Mouse (Mus musculus): ENCODE data around the gene Zfp366.

The Zfp366 gene

DNA sequence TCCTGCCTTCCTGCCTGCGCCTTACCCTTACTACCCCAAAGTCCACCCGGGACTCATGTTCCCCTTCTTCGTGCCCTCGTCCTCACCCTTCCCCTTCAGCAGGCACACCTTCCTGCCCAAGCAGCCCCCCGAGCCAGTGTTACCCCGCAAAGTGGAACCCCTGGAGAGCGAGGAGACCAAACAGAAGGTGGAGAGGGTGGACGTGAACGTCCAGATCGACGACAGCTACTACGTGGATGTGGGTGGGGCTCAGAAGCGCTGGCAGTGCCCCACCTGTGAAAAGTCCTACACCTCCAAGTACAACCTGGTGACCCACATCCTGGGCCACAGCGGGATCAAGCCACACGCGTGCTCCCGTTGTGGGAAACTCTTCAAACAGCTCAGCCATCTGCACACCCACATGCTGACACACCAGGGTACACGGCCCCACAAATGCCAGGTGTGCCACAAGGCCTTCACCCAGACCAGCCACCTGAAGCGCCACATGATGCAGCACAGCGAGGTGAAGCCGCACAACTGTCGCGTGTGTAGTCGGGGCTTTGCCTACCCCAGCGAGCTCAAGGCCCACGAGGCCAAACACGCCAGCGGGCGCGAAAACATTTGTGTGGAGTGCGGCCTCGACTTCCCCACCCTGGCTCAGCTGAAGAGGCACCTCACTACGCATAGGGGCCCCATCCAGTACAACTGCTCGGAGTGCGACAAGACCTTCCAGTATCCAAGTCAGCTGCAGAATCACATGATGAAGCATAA is 44.4 kb downstream of the Zfp366 start:
- DNase-seq, result no peak

DNA sequence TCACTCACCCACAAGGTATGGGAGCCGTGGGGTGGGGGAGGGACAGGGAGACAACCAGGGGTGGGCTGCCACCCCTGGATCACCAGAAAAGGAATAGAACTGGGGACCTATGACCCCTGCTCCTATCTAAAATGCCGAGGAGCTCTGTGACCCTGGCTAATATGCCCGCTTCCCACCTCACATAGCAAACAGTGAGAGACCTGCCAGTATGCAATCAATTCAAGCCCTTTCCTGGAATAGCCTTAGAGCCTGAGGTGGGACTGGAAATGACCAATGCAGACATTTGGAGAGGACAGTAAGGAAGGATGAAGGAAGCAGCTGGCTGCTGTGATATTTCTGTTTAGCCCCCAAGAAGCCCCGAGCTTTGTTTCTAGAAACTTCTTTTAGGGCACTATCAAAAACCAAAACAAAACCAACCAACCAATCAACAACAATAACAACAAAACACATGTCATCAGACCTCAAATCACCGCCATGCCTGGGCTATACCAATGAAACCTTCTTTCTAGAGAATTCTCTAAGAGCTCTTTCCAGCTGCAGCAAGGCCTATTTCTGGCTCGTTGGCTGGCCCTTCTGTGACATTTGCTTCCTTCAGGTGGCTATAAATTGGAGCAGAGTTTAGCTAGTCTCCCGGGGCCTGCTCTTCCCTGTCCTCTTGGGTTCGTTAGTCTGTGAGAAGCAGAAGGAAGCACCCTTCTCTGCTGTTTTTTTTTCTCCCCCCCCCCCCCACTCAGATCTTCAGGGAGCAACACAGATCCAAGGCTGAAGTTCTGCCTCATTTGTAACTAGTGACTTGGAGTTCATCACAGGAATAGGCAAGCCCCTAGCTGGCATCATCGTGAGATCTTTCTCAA is 45.2 kb downstream of the Zfp366 start:
- DNase-seq, result no peak

DNA sequence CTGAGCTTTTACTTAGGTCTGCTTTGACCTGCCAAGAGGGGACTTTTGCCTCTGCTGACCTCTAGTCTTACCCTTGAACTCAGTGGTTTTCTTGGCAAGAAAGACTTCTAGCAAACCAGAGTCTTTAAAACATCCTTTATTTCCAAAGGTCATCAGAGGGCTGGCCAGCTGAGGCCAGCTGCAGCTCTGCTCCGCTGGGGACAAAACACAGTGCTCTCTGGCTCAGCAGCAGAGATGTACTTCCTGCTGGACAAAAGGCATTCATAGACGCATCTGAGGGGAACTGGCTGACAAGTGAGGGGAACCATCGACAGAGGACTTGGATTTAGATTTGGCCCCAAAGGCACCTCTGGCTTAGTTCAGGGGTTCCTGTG is 45.9 kb downstream of the Zfp366 start:
- no peak for DNase-seq

- DNase-seq, result no peak
These were observed 48.7 kb downstream of the Zfp366 start for GRCm38 (mm10) chr13:99233333-99233732.

DNA sequence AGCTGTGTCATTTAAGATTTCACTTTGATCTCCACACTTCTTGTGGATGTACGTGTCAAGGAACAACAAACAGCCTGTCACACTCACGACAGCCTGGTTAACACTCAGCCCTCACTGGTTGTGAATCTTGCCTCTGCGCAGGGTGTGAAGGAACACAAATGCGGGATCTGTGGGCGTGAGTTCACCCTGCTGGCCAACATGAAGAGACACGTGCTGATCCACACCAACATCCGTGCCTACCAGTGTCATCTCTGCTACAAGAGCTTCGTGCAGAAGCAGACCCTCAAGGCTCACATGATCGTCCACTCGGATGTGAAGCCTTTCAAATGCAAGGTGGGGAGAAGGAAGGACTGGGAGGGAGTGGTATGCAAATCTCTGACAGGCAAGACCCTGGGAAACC is 49.3 kb downstream of the Zfp366 start:
- DNase-seq, result no peak

DNA sequence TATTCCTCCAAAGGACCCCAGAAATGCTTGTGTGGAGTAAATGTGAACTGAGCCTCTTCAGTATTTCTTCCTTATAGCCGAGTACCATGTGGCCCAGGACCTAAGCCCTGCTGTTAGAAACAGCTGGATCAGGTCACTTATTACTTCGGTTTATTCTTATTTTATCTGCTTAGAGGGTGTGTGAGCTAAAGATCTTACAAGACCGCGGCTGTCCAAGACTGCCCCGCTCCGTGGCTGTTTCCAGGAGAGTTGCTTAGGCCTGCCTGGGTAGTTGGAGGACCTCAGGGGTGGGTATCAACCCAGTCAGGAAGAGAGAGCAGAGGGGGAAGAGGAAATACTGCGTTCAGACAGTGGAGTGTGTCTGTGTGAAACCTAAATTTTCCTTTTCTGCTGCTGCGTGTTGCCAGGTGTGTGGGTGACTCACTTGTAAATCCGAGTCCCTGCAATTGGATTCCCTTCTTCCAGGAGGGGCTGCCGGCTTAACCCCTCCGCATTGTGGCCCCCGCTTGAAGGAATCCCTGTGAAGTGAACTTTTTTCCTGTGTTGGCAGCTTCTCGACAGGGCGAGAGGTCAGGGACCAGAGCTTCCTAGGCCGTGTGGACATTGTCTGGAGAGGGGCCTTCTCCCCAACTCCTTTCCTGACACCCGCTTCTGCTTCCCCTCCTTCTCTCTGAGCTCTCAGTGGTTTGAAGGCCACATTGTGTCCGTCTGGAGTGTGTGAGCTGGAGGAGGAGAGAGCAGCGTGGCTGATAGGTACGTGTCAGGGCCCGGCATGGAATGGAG is 51.0 kb downstream of the Zfp366 start:
- no peak for DNase-seq

DNA sequence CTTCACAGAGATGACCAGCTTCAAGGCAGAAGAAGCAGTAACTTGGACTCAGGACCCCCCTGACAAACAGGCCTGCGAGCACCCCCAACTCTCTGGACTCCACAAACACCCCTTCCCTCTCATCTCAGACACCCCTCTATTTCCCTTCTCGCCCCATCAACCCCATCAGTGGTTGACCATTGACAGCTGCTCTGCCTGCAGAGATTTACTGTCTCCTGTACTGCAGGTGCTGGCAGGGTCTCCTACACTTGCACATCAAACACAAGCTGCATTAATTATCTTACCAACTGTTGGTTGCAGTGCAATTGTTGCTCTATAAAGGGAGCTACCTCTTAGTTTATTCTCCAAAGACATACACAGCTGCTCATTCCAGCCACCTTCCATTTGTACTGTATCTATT is 51.6 kb downstream of the Zfp366 start:
- DNase-seq, result no peak

DNA sequence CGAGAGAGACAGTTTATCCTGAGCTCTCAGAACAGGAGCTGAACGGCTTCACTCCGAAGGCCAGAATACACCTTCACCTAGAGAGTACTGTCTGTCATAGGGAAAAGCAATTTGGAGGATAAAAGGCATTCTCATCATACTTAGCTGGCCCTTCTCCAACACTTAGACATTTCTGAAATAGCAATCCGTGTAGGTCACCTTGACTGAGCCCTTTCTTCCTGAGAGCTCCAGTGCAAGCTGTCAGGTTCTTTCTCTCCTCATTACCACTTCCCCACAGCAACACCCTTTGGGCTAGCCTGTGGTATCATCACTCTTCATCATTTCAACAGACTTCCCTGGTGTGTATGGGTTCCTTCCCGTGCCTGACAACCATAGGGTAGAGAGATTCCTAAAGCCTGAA is 52.5 kb downstream of the Zfp366 start:
- no peak for DNase-seq

GRCm38 (mm10) chr13:99237841-99238216 is 53.2 kb downstream of the Zfp366 start:
- no peak for DNase-seq

- no peak for DNase-seq
These were observed 53.9 kb downstream of the Zfp366 start for GRCm38 (mm10) chr13:99238217-99239160.

- no peak for DNase-seq
These were observed 54.5 kb downstream of the Zfp366 start for GRCm38 (mm10) chr13:99239161-99239530.

DNA sequence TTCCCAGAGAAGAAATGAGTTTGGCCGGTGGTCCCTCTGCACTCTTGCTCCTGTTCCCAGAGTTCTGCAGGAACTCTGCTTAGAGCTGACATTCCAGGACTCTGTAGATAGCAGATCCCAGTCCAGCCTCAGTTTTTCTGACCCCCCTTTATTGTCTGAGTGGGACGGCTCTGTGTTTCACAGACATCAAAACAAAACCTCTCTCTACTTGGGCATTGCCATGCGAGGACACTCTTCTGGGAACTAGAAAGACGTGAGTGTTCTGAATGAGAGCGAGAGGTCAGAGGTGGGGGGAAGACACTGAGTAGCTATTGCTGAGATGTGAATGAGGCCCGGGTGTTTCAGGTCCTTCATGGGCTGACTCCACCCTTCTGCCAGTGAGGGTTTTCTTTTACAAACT is 55.1 kb downstream of the Zfp366 start:
- DNase-seq, result no peak

GRCm38 (mm10) chr13:99241984-99242383 is 57.4 kb downstream of the Zfp366 start:
- no peak for DNase-seq

- no peak for DNase-seq
These were observed 58.3 kb downstream of the Zfp366 start for GRCm38 (mm10) chr13:99242895-99243294.

GRCm38 (mm10) chr13:99243831-99244230 is 59.2 kb downstream of the Zfp366 start:
- no peak for DNase-seq

GRCm38 (mm10) chr13:99244471-99244870 is 59.8 kb downstream of the Zfp366 start:
- no peak for DNase-seq

DNA sequence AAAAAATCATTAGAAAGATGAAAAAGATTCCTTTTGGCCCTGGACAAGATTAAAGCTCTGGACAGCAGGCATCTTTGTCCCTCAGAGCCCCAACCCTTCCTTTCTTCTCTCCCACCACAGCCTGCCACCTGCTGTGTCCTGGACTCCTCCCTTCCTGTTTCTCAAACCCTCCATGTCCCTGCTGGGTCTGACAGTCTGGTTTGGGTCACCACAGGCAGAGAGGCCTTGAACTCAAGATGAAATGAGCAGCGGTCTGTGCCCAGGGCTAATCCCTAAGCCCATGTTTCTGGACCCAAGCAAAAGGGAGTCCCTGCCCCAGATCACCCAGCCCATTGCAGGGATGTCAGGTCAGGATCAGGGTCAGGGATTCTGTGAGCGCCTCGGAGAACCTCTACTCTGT is 60.3 kb downstream of the Zfp366 start:
- DNase-seq, result no peak

GRCm38 (mm10) chr13:99245916-99246460 is 61.4 kb downstream of the Zfp366 start:
- DNase-seq, result no peak

GRCm38 (mm10) chr13:99250806-99251205 is 66.2 kb downstream of the Zfp366 start:
- DNase-seq, result no peak

GRCm38 (mm10) chr13:99254215-99254614 is 69.6 kb downstream of the Zfp366 start:
- DNase-seq, result no peak

- DNase-seq, result no peak
These were observed 70.2 kb downstream of the Zfp366 start for GRCm38 (mm10) chr13:99254781-99255180.

GRCm38 (mm10) chr13:99256916-99257315 is 72.3 kb downstream of the Zfp366 start:
- no peak for DNase-seq

Data from right cerebral cortex, postnatal 4 days (tissue).